Mouse (Mus musculus) megakaryocyte, embryonic 14.5 days (primary cell): ENCODE data around the gene Zbtb45. TPM values are rescaled to one million over a fixed set of nuclear protein-coding genes. Genes with fewer than 3 reads are reported as not detected.
A peak's percentile ranks its signal among the peaks of the same experiment; 100 is the strongest.

Source experiments
- H3K27me3 ChIP-seq: replicated peaks from 2 replicates; pipeline ENCODE3; 2012; ENCODE audit warnings: inconsistent platforms
- H3K36me3 ChIP-seq: replicated peaks from 2 replicates; pipeline ENCODE3; 2012; ENCODE audit warnings: low read length, inconsistent platforms, mixed read lengths
- H3K4me1 ChIP-seq: 2 replicates; pipeline ENCODE4 v1.6.1; 2012; ENCODE audit warnings: inconsistent platforms
- H3K4me3 ChIP-seq: replicated peaks from 2 replicates; pipeline ENCODE3; 2012; ENCODE audit warnings: moderate library complexity, mild to moderate bottlenecking, inconsistent platforms
- H3K9me3 ChIP-seq: 2 replicates; pipeline ENCODE4 v1.6.1; 2012; ENCODE audit warnings: inconsistent platforms
- FLI1 ChIP-seq: IDR thresholded peaks from 2 replicates; pipeline ENCODE4 v1.6.1; 2012; ENCODE audit warnings: low read length, inconsistent platforms, mixed read lengths
- GATA1 ChIP-seq: IDR thresholded peaks from 3 replicates; pipeline ENCODE4 v1.6.1; 2012; ENCODE audit warnings: mixed read lengths, low read length, inconsistent platforms, borderline replicate concordance
- polyA plus RNA-seq: library from polyadenylated mRNA; stranded (reverse); fragments of >175 nt; gene quantifications from 2 replicates; pipeline ENCODE4 v1.2.3, GENCODE M21; 2012; ENCODE audit warnings: low replicate concordance; ENCODE audit not compliant: insufficient read depth

Zbtb45 gene
- polyA plus RNA-seq, 1 experiment, result 52.8 TPM

GRCm38 (mm10) chr7:13035211-13035855, 25.5 kb upstream of the Zbtb45 start:
- Histone ChIP-seq H3K4me3 (peak overlapping the region; percentile 100), H3K9me3 (no peaks in the 10 kb centered on the region), H3K4me1 (peaks cover 72% of the 10 kb centered on the region), H3K27me3 (no peaks in the 10 kb centered on the region), H3K36me3 (peaks cover 56% of the 10 kb centered on the region)
- TF ChIP-seq FLI1, result no peak
- no peak for TF ChIP-seq GATA1

- TF ChIP-seq FLI1 (0 out of 2 replicates have a peak, but pooled peaks have one; percentile 54), GATA1 (no peak)
- peaks cover 71% of the 10 kb centered on the region for H3K4me1 ChIP-seq
- peak within 1 kb of the TSS; percentile 100 for H3K4me3 ChIP-seq
- no peaks in the 10 kb centered on the region for H3K9me3 ChIP-seq
- no peaks in the 10 kb centered on the region for H3K27me3 ChIP-seq
- peaks cover 64% of the 10 kb centered on the region for H3K36me3 ChIP-seq
These were observed 24.5 kb upstream of the Zbtb45 start, which contains the start of gene Chmp2a for GRCm38 (mm10) chr7:13034148-13034977. Gene Chmp2a, minus strand, starts transcription at chr7:13034807.

- H3K4me1 ChIP-seq, result peaks cover 69% of the 10 kb centered on the region
- peak overlapping the region; percentile 100 for H3K4me3 ChIP-seq
- peaks cover 72% of the 10 kb centered on the region for H3K36me3 ChIP-seq
- no peaks in the 10 kb centered on the region for H3K9me3 ChIP-seq
- TF ChIP-seq GATA1 (no peak), FLI1 (no peak)
- no peaks in the 10 kb centered on the region for H3K27me3 ChIP-seq
These were observed 23.8 kb upstream of the Zbtb45 start for GRCm38 (mm10) chr7:13033451-13034147.

GRCm38 (mm10) chr7:13032541-13032940, 22.7 kb upstream of the Zbtb45 start:
- H3K9me3 ChIP-seq, result no peaks in the 10 kb centered on the region
- H3K27me3 ChIP-seq, result no peaks in the 10 kb centered on the region
- peaks cover 83% of the 10 kb centered on the region for H3K36me3 ChIP-seq
- TF ChIP-seq FLI1, result no peak
- no peak for TF ChIP-seq GATA1
- H3K4me3 ChIP-seq, result no peak overlapping the region
- peaks cover 74% of the 10 kb centered on the region for H3K4me1 ChIP-seq

- no peaks in the 10 kb centered on the region for H3K9me3 ChIP-seq
- peaks cover 88% of the 10 kb centered on the region for H3K36me3 ChIP-seq
- TF ChIP-seq GATA1 (no peak), FLI1 (no peak)
- H3K4me3 ChIP-seq, result no peak overlapping the region
- no peaks in the 10 kb centered on the region for H3K27me3 ChIP-seq
- H3K4me1 ChIP-seq, result peaks cover 78% of the 10 kb centered on the region
These were observed 22.1 kb upstream of the Zbtb45 start for GRCm38 (mm10) chr7:13031983-13032382.

DNA sequence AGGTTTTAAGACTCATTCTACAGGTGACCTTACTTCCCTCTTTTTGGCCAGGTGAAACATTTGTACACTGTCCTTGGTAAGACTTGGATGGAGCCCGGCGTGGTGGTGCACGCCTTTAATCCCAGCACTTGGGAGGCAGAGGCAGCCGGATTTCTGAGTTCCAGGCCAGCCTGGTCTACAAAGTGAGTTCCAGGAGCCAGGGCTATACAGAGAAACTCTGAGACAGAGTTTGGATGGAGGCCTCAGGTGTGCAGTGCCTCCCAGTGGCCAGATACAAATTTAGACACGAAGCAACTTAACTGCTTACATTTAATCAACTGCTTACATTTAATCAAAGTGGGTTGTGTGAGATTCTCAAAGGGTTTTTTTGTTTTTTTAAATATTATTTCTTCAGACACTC, 21.2 kb upstream of the Zbtb45 start:
- no peaks in the 10 kb centered on the region for H3K27me3 ChIP-seq
- no peak for TF ChIP-seq GATA1
- H3K9me3 ChIP-seq, result no peaks in the 10 kb centered on the region
- H3K4me3 ChIP-seq, result no peak overlapping the region
- peaks cover 78% of the 10 kb centered on the region for H3K4me1 ChIP-seq
- H3K36me3 ChIP-seq, result peaks cover 92% of the 10 kb centered on the region

GRCm38 (mm10) chr7:13028986-13029385, 19.2 kb upstream of the Zbtb45 start:
- Histone ChIP-seq H3K4me1 (peaks cover 70% of the 10 kb centered on the region), H3K36me3 (peaks cover 85% of the 10 kb centered on the region), H3K9me3 (no peaks in the 10 kb centered on the region), H3K27me3 (no peaks in the 10 kb centered on the region), H3K4me3 (no peak overlapping the region)
- no peak for TF ChIP-seq FLI1

DNA sequence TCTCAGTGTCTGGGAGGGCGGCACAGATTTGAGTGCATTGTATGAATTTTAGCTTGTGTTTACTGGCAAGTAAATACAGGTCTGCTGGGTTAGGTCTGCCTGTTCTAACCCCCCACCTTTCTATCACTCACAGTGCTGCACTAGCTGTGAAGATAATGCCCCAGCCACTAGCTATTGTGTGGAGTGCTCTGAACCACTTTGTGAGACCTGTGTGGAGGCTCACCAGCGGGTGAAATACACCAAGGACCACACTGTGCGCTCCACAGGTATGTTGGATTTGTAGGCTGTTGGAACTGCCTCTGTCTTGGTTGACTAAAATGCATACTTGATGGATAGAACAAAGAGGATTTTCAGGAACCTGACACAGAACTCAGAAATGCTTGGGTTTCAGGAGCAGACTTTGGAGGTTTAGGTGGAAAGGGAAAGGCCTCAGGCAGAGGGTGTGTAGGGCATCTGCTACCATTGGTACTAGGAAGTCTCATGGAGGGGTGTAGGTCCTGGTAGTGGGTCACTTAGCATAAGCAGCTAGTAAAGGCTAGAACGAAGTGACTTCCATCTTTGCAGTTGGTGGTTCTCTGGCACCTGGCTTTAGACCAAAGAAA, 15.8 kb upstream of the Zbtb45 start:
- TF ChIP-seq FLI1 (no peak), GATA1 (no peak)
- H3K27me3 ChIP-seq, result no peaks in the 10 kb centered on the region
- peak overlapping the region; percentile 99 for H3K4me3 ChIP-seq
- H3K9me3 ChIP-seq, result no peaks in the 10 kb centered on the region
- peaks cover 61% of the 10 kb centered on the region for H3K4me1 ChIP-seq
- H3K36me3 ChIP-seq, result peaks cover 52% of the 10 kb centered on the region

DNA sequence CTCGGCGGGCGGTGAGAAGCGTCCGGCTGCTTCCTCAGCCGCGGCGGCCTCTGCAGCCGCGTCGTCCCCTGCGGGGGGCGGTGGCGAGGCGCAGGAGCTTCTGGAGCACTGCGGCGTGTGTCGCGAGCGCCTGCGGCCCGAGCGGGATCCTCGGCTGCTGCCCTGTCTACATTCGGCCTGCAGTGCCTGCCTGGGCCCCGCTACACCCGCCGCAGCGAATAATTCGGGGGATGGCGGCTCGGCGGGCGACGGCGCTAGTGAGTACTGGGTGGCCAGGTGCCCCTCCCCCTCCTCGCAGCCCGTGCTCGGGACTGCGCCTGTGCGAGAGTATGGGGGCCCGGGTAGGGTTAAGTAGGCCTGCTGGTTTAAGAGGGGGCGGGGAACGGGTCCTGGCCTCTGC, 15.0 kb upstream of the Zbtb45 start:
- Histone ChIP-seq H3K27me3 (no peaks in the 10 kb centered on the region), H3K4me1 (peaks cover 54% of the 10 kb centered on the region), H3K4me3 (peak overlapping the region; percentile 99), H3K36me3 (peaks cover 44% of the 10 kb centered on the region), H3K9me3 (no peaks in the 10 kb centered on the region)
- TF ChIP-seq GATA1 (no peak), FLI1 (no peak)
